22 mouse cellular contexts compared by ENCODE assay signal in the genomic region with DNA sequence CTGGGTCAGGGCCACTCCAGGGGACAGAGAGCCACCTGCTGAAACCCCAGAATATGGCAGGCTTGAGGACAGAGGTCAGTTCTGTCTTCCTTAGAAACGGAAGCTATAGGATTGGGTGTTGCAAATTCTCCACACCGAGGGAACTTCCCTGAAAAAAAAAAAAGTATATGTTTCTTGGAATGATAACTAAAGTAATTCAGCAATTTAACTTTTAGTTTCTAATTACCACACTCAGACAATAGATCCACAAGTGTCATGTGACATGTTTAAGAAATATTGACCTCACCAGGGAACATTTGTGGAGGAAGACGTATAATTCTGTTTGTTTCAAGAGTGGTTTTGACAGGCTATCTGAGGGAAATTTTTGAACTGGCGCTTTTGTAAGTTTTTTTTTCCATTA. TPM values are rescaled to one million over a fixed set of nuclear protein-coding genes. Genes with fewer than 3 reads are reported as not detected.
DNase-seq lines count a peak whose midpoint lies in the region; ATAC-seq and TF ChIP-seq lines count a peak whose summit lies in the region.
"Had no signal": no experiment of that assay in that cellular context is flagged by ENCODE, and none has a peak within 500 bp of the region (broad histone marks: within the 10 kb centered on the region; RNA-seq: fewer than 3 reads in every experiment).

No protein-coding gene starts in this region.

- H3K9me3 ChIP-seq in intestine, postnatal 0 days (ENCODE audit: control insufficient read depth) = no peaks in the 10 kb centered on the region
- H3K9me3 ChIP-seq in intestine, embryonic 16.5 days (ENCODE audit: control insufficient read depth, low read length) = no peaks in the 10 kb centered on the region
- H3K9me3 ChIP-seq in CH12.LX (replicated peaks; ENCODE audit: low read length) (no peaks in the 10 kb centered on the region), MEL (replicated peaks; ENCODE audit: insufficient read depth, low read length) (no peaks in the 10 kb centered on the region)
- H3K9me3 ChIP-seq: embryonic facial prominence, embryonic 10.5 days; embryonic facial prominence, embryonic 12.5 days; forebrain, embryonic 13.5 days; forebrain, embryonic 15.5 days; G1E had no signal

- no peaks in the 10 kb centered on the region for H3K27me3 ChIP-seq in intestine, postnatal 0 days (replicated peaks; ENCODE audit: control insufficient read depth, insufficient read depth, low read length)
- no peaks in the 10 kb centered on the region for H3K27me3 ChIP-seq in intestine, embryonic 16.5 days (replicated peaks; ENCODE audit: control insufficient read depth, insufficient read depth, low read length)
- H3K27me3 ChIP-seq in CH12.LX (replicated peaks) (no peaks in the 10 kb centered on the region), MEL (ENCODE audit: control insufficient read depth in 1 of 2, insufficient read depth in 2 of 2, low read length in 2 of 2) (no peaks in the 10 kb centered on the region)
- H3K27me3 ChIP-seq: embryonic facial prominence, embryonic 12.5 days; forebrain, embryonic 15.5 days had no signal

- dilution Hi-C loops in CH12.LX (cut with MboI; ENCODE audit: extremely low pct_ligation_motif_present, extremely low pct_unique_long_range_greater_than_20kb, low sequenced_read_pairs) = no loop called here

- TF ChIP-seq EP300 in CH12.LX (IDR thresholded peaks at IDR 0.05; ENCODE audit: low read length) (no peak), MEL (IDR thresholded peaks at IDR 0.05; ENCODE audit: low read depth in 1 of 2, low read length in 2 of 2) (no peak)

- H3K27ac ChIP-seq in intestine, postnatal 0 days (ENCODE audit: low read depth, low read length) = no peak overlapping the region
- H3K27ac ChIP-seq in intestine, embryonic 16.5 days (ENCODE audit: low read length) = no peak overlapping the region
- H3K27ac ChIP-seq in CH12.LX (ENCODE audit: insufficient read depth, low read depth) (no peak overlapping the region), MEL (ENCODE audit: control insufficient read depth, low read depth, low read length) (no peak overlapping the region)
- H3K27ac ChIP-seq: embryonic facial prominence, embryonic 10.5 days; embryonic facial prominence, embryonic 12.5 days; forebrain, embryonic 13.5 days; forebrain, embryonic 15.5 days had no signal

- no peak overlapping the region for H3K9ac ChIP-seq in intestine, postnatal 0 days (ENCODE audit: low read depth, low read length)
- H3K9ac ChIP-seq in intestine, embryonic 16.5 days (ENCODE audit: low read depth, low read length) = no peak overlapping the region
- no peak overlapping the region for H3K9ac ChIP-seq in CH12.LX (ENCODE audit: insufficient read depth, low read depth)
- no peak overlapping the region for H3K9ac ChIP-seq in MEL (ENCODE audit: control insufficient read depth, low read depth, low read length, poor library complexity, severe bottlenecking)
- H3K9ac ChIP-seq: embryonic facial prominence, embryonic 12.5 days; forebrain, embryonic 13.5 days; forebrain, embryonic 15.5 days; forebrain, postnatal 0 days had no signal

- H3K4me1 ChIP-seq in intestine, postnatal 0 days (replicated peaks; ENCODE audit: control insufficient read depth, insufficient read depth, low read length) = no peaks in the 10 kb centered on the region
- peaks cover 5% of the 10 kb centered on the region; the same call in 1 of the 2 replicates for H3K4me1 ChIP-seq in intestine, embryonic 16.5 days (ENCODE audit: control insufficient read depth, insufficient read depth, low read length)
- H3K4me1 ChIP-seq in CH12.LX (ENCODE audit: control insufficient read depth in 1 of 2, insufficient read depth in 2 of 2) (0 out of 4 replicates have a peak, but pooled peaks cover 0 to 2% of the 10 kb centered on the region in 2 experiments), MEL (ENCODE audit: control insufficient read depth in 1 of 2, insufficient read depth in 2 of 2, low read length in 2 of 2) (peaks cover 2% of the 10 kb centered on the region in 2 experiments; a peak in 3 of 4 replicates)
- H3K4me1 ChIP-seq: forebrain, embryonic 15.5 days had no signal

- no peaks in the 10 kb centered on the region for H3K36me3 ChIP-seq in intestine, postnatal 0 days (ENCODE audit: control insufficient read depth, insufficient read depth)
- H3K36me3 ChIP-seq in intestine, embryonic 16.5 days (ENCODE audit: control insufficient read depth, insufficient read depth, low read length) = no peaks in the 10 kb centered on the region
- H3K36me3 ChIP-seq in CH12.LX (replicated peaks in 1 of 2; ENCODE audit: control insufficient read depth in 1 of 2, insufficient read depth in 1 of 2, low read length in 1 of 2) (no peaks in the 10 kb centered on the region), MEL (ENCODE audit: control insufficient read depth in 1 of 2, insufficient read depth in 2 of 2, low read length in 2 of 2) (peaks cover 0 to 2% of the 10 kb centered on the region in 2 experiments; a peak in 1 of 4 replicates)
- H3K36me3 ChIP-seq: embryonic facial prominence, embryonic 10.5 days; embryonic facial prominence, embryonic 12.5 days; forebrain, embryonic 15.5 days; G1E had no signal

- TF ChIP-seq POLR2A in CH12.LX (IDR thresholded peaks at IDR 0.05; ENCODE audit: low read depth, low read length) = no peak
- no peak for TF ChIP-seq POLR2A in MEL (IDR thresholded peaks at IDR 0.05; ENCODE audit: control insufficient read depth in 1 of 2, insufficient read depth in 1 of 2, low read depth in 1 of 2, low read length in 2 of 2, poor library complexity in 1 of 2)

- WGBS in intestine, postnatal 0 days = 52% methylated on average over 4 of the region's 4 CpGs
- WGBS in intestine, embryonic 16.5 days = 58% methylated on average over 4 of the region's 4 CpGs

- in situ Hi-C loops in CH12.LX (cut with MboI; ENCODE audit: low pct_ligation_motif_present, low pct_unique_long_range_greater_than_20kb, low sequenced_read_pairs) = no loop called here

- TF ChIP-seq CTCF in intestine, postnatal 0 days (IDR thresholded peaks at IDR 0.05; ENCODE audit: low read depth) = 0 out of 2 replicates have a peak, but pooled peaks have one; percentile 2
- peak in 1 of 2 experiments; percentile 38; a peak in 2 of 4 replicates for TF ChIP-seq CTCF in CH12.LX (conservative IDR thresholded peaks at IDR 0.05 in 1 of 2, IDR thresholded peaks at IDR 0.05 in 1 of 2; ENCODE audit: low read depth in 2 of 2, low read length in 2 of 2)
- TF ChIP-seq CTCF in MEL (IDR thresholded peaks at IDR 0.05 in 2 of 3, conservative IDR thresholded peaks at IDR 0.05 in 1 of 3; ENCODE audit: control insufficient read depth in 1 of 3, insufficient read depth in 1 of 3, low read depth in 2 of 3, low read length in 3 of 3, poor library complexity in 1 of 3, severe bottlenecking in 1 of 3) = no peak

- H3K4me2 ChIP-seq in intestine, postnatal 0 days (replicated peaks; ENCODE audit: low read depth) = no peak overlapping the region
- H3K4me2 ChIP-seq in intestine, embryonic 16.5 days (ENCODE audit: low read depth, low read length) = no peak overlapping the region
- no peak overlapping the region for H3K4me2 ChIP-seq in CH12.LX (ENCODE audit: insufficient read depth, low read depth, poor library complexity, severe bottlenecking)
- H3K4me2 ChIP-seq: embryonic facial prominence, embryonic 12.5 days; forebrain, embryonic 13.5 days; forebrain, embryonic 15.5 days had no signal

- TF ChIP-seq RAD21 in CH12.LX (IDR thresholded peaks at IDR 0.05; ENCODE audit: low read depth, low read length) (peak; percentile 11), MEL (IDR thresholded peaks at IDR 0.05; ENCODE audit: low read depth, low read length) (no peak)

- ATAC-seq in intestine, postnatal 0 days = no peak
- no peak for ATAC-seq in intestine, embryonic 16.5 days
- ATAC-seq: CD4-positive, CD25-positive, alpha-beta regulatory T cell, adult 4 months; forebrain, embryonic 13.5 days; forebrain, embryonic 15.5 days; forebrain, postnatal 0 days had no signal

- H3K4me3 ChIP-seq in intestine, postnatal 0 days (ENCODE audit: low read depth, low read length) = no peak overlapping the region
- no peak overlapping the region for H3K4me3 ChIP-seq in intestine, embryonic 16.5 days (ENCODE audit: low read length)
- H3K4me3 ChIP-seq in CH12.LX (replicated peaks in 1 of 3; ENCODE audit: low read depth in 2 of 3, low read length in 2 of 3, poor library complexity in 1 of 3) (no peak overlapping the region), MEL (ENCODE audit: control insufficient read depth in 1 of 2, insufficient read depth in 1 of 2, low read depth in 2 of 2, low read length in 2 of 2) (no peak overlapping the region)
- H3K4me3 ChIP-seq: embryonic facial prominence, embryonic 10.5 days; embryonic facial prominence, embryonic 12.5 days; forebrain, embryonic 13.5 days; forebrain, embryonic 15.5 days had no signal

- no peak for DNase-seq in CH12.LX (ENCODE audit: extremely low read depth)
- DNase-seq in MEL (ENCODE audit: low read depth, low spot score) = peak; percentile 11
- DNase-seq in spleen, postnatal 36 days (ENCODE audit: low spot score in 2 of 2) = no peak
- DNase-seq: adrenal gland, adult 2 months; adrenal gland, postnatal 10 days; adrenal gland, postnatal 25 days; B cell, adult 2 months; cerebellum, adult 11 months; cerebellum, adult 18-20 months; cerebellum, adult 8-10 months; cerebellum, adult 9-11 months; cerebellum, postnatal 14 days; cerebellum, postnatal 36 days; forebrain, postnatal 0 days had no signal

- H3K79me2 ChIP-seq in CH12.LX (replicated peaks; ENCODE audit: control insufficient read depth, extremely low read depth, insufficient read depth, poor library complexity, severe bottlenecking) (no peaks in the 10 kb centered on the region), MEL (ENCODE audit: control insufficient read depth, insufficient read depth, low read length, poor library complexity) (no peaks in the 10 kb centered on the region; the same call in 1 of the 2 replicates)

TF ChIP-seq in CH12.LX, 34 proteins besides CTCF, POLR2A, EP300 and RAD21:
- TF ChIP-seq ZNF384 (IDR thresholded peaks at IDR 0.05; ENCODE audit: low read depth, low read length) (peak; percentile 81), MAX (IDR thresholded peaks at IDR 0.05; ENCODE audit: low read length) (no peak)

TF ChIP-seq in MEL, 35 proteins besides CTCF, POLR2A, EP300 and RAD21:
- peak; percentile 83 for TF ChIP-seq ZNF384 (IDR thresholded peaks at IDR 0.05; ENCODE audit: low read depth, low read length)
- TF ChIP-seq NRF1 (IDR thresholded peaks at IDR 0.05; ENCODE audit: insufficient read depth, low read depth, low read length, poor library complexity, severe bottlenecking) = no peak

RNA-seq across cellular contexts. Expression of a gene that starts 43.9 kb away (rescaled TPM):
- 1.5 and 1.7 TPM in 2 replicates for polyA plus RNA-seq in intestine, postnatal 0 days (2015; fragmentation: Nextera tagmentation; extraction: Ambion mirVana)
- 21.1 and 23.1 TPM in 2 replicates for polyA plus RNA-seq in intestine, embryonic 16.5 days (2015; fragmentation: Nextera tagmentation; extraction: Ambion mirVana)
- total RNA-seq in CH12.LX (2012; rRNA removed) = not detected in 2 replicates
- total RNA-seq in CH12.LX (2014; rRNA removed) = 0.18 TPM in 1 of 2 replicates, not detected in the other
- not detected in 2 replicates for polyA plus RNA-seq in CH12.LX (2012; ENCODE audit: insufficient read length, low read depth)
- not detected in 2 replicates for total RNA-seq in MEL (2012; rRNA removed)
- under 1 TPM in 1 of 2 experiments, not detected in 1; 0.17 TPM for polyA plus RNA-seq in MEL (2012; ENCODE audit: insufficient read depth in 1 of 2, insufficient read length in 2 of 2, low read depth in 1 of 2, low replicate concordance in 2 of 2, missing spikeins in 1 of 2)
- polyA plus RNA-seq: G1E had no signal
